Mouse (Mus musculus) limb, embryonic 14.5 days (tissue): ENCODE measurements around the gene Narfl. TPM values are rescaled to one million over a fixed set of nuclear protein-coding genes. Genes with fewer than 3 reads are reported as not detected.

Experiments used
- ATAC-seq: fragments of 200-750 bp; cut with Nextera tagmentation; 2 replicates; pipeline ENCODE4 v1.8.0; 2017; ENCODE audit warnings: low read depth, moderate number of reproducible peaks, moderate TSS enrichment; ENCODE audit not compliant: low FRiP score
- DNase-seq: peaks from one replicate; pipeline ENCODE4 v3.0.0-alpha.2; 2015; ENCODE audit warnings: low spot score
- H3K27ac ChIP-seq: fragments of 300-500 bp; sonication (generic); replicated peaks from 2 replicates; pipeline ENCODE4 v1.5.1; 2014; ENCODE audit warnings: low read depth, mild to moderate bottlenecking, low read length, moderate library complexity, mixed read lengths
- H3K27me3 ChIP-seq: fragments of 300-500 bp; sonication (generic); 2 replicates; pipeline ENCODE4 v1.6.1; 2014; ENCODE audit warnings: low read length, mixed read lengths; ENCODE audit not compliant: control insufficient read depth, insufficient read depth
- H3K36me3 ChIP-seq: fragments of 300-500 bp; sonication (generic); 2 replicates; pipeline ENCODE4 v1.6.1; 2014; ENCODE audit warnings: mild to moderate bottlenecking, low read length, moderate library complexity, mixed read lengths; ENCODE audit not compliant: control insufficient read depth, insufficient read depth
- H3K4me1 ChIP-seq: fragments of 300-500 bp; sonication (generic); 2 replicates; pipeline ENCODE4 v1.6.1; 2014; ENCODE audit warnings: antibody characterized with exemption, low read length, mixed read lengths; ENCODE audit not compliant: control insufficient read depth, insufficient read depth
- H3K4me2 ChIP-seq: fragments of 300-500 bp; sonication (generic); replicated peaks from 2 replicates; pipeline ENCODE4 v1.6.1; 2014; ENCODE audit warnings: low read depth, mild to moderate bottlenecking, low read length, moderate library complexity; ENCODE audit not compliant: severe bottlenecking
- H3K4me3 ChIP-seq: fragments of 300-500 bp; sonication (generic); replicated peaks from 2 replicates; pipeline ENCODE4 v1.5.1; 2014; ENCODE audit warnings: low read length
- H3K9ac ChIP-seq: fragments of 300-500 bp; sonication (generic); 2 replicates; pipeline ENCODE4 v1.6.1; 2014; ENCODE audit warnings: mild to moderate bottlenecking, low read depth, low read length, moderate library complexity; ENCODE audit not compliant: severe bottlenecking
- H3K9me3 ChIP-seq: fragments of 300-500 bp; sonication (generic); 2 replicates; pipeline ENCODE4 v1.6.1; 2016; ENCODE audit warnings: low read length; ENCODE audit not compliant: control insufficient read depth
- POLR2A ChIP-seq: fragments of 200-500 bp; IDR thresholded peaks from 2 replicates; pipeline ENCODE4 v1.8.0; 2012; ENCODE audit warnings: inconsistent platforms, mild to moderate bottlenecking, moderate library complexity, borderline replicate concordance; ENCODE audit not compliant: insufficient read depth, insufficient read length; ENCODE audit errors: extremely low read depth
- WGBS: fragments of 180-500 bp; shearing (Covaris S2); extraction: QIAGEN DNeasy Blood & Tissue Kit; methylation state at CpG from one replicate; pipeline ENCODE4 v1.1.7; 2014; 5-methylcytosine and 5-hydroxymethylcytosine counted together
- polyA plus RNA-seq, 2 experiments: library from polyadenylated mRNA; depleted of rRNA in 1 of 2; stranded (reverse) in 1 of 2; unstranded in 1 of 2; fragments of >200 nt; fragmentation: Nextera tagmentation in 1 of 2; extraction: Ambion mirVana in 1 of 2; gene quantifications; 2 replicates each; pipeline versions ENCODE4 v1.2.1 to v1.2.3; 2012 to 2014

Gene Narfl
- polyA plus RNA-seq, 2 experiments = 24.2 to 24.9 TPM

DNA sequence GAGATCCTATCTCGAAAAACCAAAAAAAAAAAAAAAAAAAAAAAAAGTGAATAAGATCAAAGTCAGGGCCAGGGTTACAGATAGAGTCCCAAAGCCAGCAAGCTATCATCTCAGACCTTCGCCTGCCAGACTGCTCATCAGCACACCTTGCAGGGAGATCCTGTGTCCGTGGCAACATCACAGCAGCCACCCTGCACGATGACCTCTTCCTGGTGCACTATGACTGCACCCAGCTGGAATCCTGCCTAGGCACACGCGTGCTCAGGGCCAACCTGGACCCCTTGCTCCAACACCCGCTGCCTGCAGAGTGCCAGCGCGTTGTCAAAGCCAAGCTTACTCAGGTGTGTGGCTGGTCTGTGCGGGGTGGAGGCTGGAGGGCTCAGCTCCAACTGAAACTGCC lies 29.3 kb upstream of the Narfl start:
- no peak overlapping the region for H3K4me3 ChIP-seq

DNA sequence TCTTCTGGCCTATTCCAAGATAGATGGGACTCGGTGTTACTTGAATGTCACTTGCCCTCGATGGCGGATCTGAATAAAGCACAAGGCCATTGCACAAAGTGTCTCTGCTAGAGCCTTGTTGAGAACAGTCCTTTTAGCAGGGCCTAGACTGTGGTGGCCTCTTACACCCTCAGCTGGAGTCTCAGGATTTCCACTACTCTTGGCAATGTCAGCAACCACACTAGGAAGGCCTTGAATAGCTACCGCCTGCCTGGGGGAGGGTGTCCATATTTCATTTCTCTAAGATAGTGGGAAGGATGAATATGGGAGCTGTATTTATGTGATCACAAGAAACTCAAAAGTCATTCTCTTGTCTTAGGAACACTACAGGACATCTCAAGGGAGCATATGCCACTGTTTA lies 25.3 kb upstream of the Narfl start:
- 95% methylated on average over 4 of the region's 4 CpGs for WGBS
- TF ChIP-seq POLR2A = no peak
- ATAC-seq = no peak

More for the DNA sequence above, 29.3 kb upstream of the Narfl start:
- H3K9ac ChIP-seq = no peak overlapping the region
- H3K4me2 ChIP-seq = no peak overlapping the region
- no peaks in the 10 kb centered on the region for H3K36me3 ChIP-seq
- no peak for ATAC-seq
- no peaks in the 10 kb centered on the region for H3K9me3 ChIP-seq
- 70% methylated on average over 10 of the region's 10 CpGs for WGBS
- no peak for TF ChIP-seq POLR2A
- H3K27ac ChIP-seq = no peak overlapping the region
- no peaks in the 10 kb centered on the region for H3K4me1 ChIP-seq
- H3K27me3 ChIP-seq = no peaks in the 10 kb centered on the region
- DNase-seq = no peak

DNA sequence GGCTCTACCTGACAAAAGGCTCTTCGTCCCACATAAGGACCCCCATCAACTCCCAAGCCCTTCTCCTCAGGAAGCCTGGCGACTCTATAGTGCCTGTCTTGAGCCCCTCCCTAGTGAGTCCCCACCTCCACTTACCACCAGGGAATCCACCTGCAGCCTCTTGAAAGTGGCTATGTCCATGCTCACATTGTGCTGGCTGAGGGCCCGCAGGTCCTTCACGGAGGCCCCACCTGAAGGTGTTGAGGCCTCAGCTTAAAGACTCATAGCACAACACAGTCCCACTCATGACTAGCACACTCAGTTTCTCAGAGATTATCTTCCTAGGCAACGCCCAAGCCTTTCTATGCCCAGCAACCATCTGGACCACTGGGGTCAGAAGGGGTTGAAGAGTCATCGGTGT lies 24.3 kb upstream of the Narfl start:
- WGBS = 87% methylated on average over 6 of the region's 6 CpGs
- Histone ChIP-seq H3K9me3 (no peaks in the 10 kb centered on the region), H3K4me1 (no peaks in the 10 kb centered on the region), H3K9ac (no peak overlapping the region), H3K36me3 (no peaks in the 10 kb centered on the region), H3K4me2 (no peak overlapping the region), H3K4me3 (no peak overlapping the region), H3K27ac (no peak overlapping the region), H3K27me3 (no peaks in the 10 kb centered on the region)
- ATAC-seq (no peak), DNase-seq (no peak)
- no peak for TF ChIP-seq POLR2A

More for the DNA sequence above, 25.3 kb upstream of the Narfl start:
- Histone ChIP-seq H3K27ac (no peak overlapping the region), H3K9ac (no peak overlapping the region), H3K4me1 (no peaks in the 10 kb centered on the region), H3K4me3 (no peak overlapping the region), H3K27me3 (no peaks in the 10 kb centered on the region), H3K9me3 (no peaks in the 10 kb centered on the region), H3K4me2 (no peak overlapping the region), H3K36me3 (no peaks in the 10 kb centered on the region)
- no peak for DNase-seq

DNA sequence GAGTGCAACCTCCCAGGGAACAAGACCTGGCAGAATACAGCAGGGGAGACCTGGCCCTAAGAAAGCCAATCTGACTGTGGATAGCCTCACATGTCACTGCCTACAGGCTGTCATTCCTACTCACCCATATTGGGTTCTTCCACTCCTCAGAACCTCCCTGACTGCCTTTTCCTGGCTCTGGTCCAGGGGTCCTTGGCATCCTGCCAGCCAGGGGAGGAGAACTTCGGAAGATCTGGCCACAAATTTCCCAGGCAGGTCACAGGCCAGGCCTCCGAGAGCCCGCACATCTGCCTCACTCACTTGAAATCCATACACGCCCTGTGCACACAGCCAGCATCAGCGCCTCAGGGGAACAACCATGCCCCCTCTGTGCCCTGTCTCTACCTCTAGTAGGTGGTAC lies 22.1 kb upstream of the Narfl start:
- Histone ChIP-seq H3K4me1 (no peaks in the 10 kb centered on the region), H3K9ac (peak overlapping the region; percentile 21; the same call in 1 of the 2 replicates), H3K27me3 (no peaks in the 10 kb centered on the region), H3K4me3 (no peak overlapping the region), H3K36me3 (no peaks in the 10 kb centered on the region), H3K4me2 (no peak overlapping the region), H3K27ac (no peak overlapping the region), H3K9me3 (no peaks in the 10 kb centered on the region)
- 32% methylated on average over 5 of the region's 5 CpGs for WGBS
- DNase-seq (no peak), ATAC-seq (no peak)
- no peak for TF ChIP-seq POLR2A

DNA sequence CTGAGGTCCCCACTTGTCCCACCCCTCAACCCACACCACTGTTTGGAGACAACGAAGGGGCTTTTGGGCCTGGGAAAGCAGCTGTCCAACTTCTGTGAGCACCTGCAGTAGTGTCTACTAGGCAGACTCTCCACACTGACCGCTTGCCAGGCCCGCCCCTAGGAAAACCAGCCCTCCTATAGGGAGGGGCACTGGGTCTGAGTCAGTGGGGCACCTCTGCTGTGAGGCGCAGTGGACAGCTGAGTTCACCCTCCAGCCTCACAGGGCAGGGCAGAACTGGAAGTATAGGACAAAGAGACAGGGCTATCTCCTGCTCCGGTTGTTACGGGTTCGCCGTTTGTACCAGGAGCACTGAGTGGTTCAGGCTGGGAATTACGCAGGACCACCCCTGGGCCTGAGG lies 19.3 kb upstream of the Narfl start, which contains the start of gene Msln:
Msln (minus strand) TSS at position 138 of the 400 bp plus-strand sequence.
- ATAC-seq = no peak
- Histone ChIP-seq H3K4me1 (no peaks in the 10 kb centered on the region), H3K9ac (0 out of 2 replicates have a peak within 1 kb of the TSS, but pooled peaks have one; percentile 25)

DNA sequence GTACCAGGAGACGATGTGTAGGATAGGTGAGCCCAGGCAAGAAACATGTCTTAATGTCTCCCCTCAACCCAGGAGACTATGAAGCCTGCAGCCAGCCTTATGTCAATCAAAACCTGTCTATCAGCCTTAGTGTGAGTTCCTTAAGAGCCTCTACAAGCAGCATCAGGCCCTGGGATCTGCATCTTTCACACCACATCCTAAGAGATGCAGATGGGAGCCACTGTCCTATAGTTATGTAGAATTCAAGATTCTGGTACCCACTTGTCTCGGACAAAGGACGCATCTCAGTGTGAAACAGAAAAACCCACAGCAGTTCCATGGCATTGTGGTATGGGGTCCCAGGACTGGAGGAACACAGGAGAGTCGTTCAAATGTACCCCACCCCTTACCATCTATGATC lies 18.5 kb upstream of the Narfl start:
- no peak for TF ChIP-seq POLR2A
- DNase-seq = no peak
- Histone ChIP-seq H3K4me1 (no peaks in the 10 kb centered on the region), H3K9ac (0 out of 2 replicates have a peak overlapping the region, but pooled peaks have one; percentile 25), H3K36me3 (no peaks in the 10 kb centered on the region), H3K27me3 (no peaks in the 10 kb centered on the region), H3K4me2 (no peak overlapping the region), H3K9me3 (no peaks in the 10 kb centered on the region), H3K27ac (no peak overlapping the region), H3K4me3 (no peak overlapping the region)
- ATAC-seq = no peak
- WGBS = 68% methylated on average over 4 of the region's 4 CpGs

More for the DNA sequence above, 19.3 kb upstream of the Narfl start, which contains the start of gene Msln:
- DNase-seq = no peak
- TF ChIP-seq POLR2A = no peak
- H3K9me3 ChIP-seq = no peaks in the 10 kb centered on the region
- no peak within 1 kb of the TSS for H3K4me3 ChIP-seq
- H3K27ac ChIP-seq = no peak within 1 kb of the TSS
- no peak within 1 kb of the TSS for H3K4me2 ChIP-seq
- H3K27me3 ChIP-seq = no peaks in the 10 kb centered on the region
- H3K36me3 ChIP-seq = no peaks in the 10 kb centered on the region
- 81% methylated on average over 8 of the region's 9 CpGs for WGBS
